Mouse (Mus musculus): Measurements from ENCODE around the gene Ctdspl.

Gene Ctdspl

DNA sequence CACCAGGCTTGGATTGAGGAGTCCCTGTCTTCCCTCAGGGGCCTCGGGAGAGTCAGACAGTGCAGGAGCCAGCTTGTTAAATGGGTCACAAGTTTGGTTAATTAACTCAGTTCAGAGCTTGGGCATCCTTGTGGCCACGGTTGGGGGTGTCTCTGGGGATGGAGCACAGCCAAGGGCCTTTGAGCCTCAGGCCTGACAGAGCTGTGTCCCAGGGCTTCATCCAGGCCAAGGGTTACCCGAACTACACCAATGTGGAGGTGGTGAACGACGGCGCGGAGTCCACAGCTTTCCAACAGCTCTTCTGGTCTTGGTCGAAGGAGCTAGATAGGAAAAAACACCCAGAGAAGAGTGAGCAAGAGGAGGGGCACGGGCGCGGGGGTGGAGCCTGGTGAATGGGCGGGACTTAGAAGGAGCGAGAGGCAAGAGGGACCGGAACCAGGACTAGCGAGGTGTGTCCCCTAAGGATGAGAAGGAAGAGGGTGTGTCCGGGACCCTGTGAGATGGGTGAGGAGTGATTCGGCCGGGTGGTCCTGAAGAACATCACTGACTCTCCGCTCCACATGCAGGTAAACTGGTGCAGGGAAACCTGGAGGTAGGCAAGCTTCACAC, 136.9 kb downstream of the Ctdspl start:
- DNase-seq (ENCODE audit: low spot score), result no peak

DNA sequence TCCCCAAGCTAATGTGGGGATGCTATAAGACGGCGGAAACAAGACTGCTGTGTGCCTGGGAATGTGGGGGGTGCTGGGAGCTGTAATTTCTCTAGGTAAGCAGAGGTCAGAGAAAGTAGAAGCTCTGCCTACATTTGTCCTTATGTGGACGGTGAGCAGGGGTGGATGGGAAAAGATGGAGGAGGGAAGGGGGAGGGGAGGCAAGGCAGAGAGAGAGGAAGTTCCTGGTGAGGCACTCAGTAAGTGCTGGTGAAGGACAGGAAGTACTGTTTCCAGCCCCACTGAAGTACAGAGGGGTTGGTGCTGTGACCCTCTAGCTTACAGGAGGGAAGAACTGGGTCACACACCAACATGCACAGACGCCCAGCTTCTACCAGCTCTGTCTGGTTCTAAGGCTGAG, 138.0 kb downstream of the Ctdspl start:
- no peak for DNase-seq (ENCODE audit: low spot score)

DNA sequence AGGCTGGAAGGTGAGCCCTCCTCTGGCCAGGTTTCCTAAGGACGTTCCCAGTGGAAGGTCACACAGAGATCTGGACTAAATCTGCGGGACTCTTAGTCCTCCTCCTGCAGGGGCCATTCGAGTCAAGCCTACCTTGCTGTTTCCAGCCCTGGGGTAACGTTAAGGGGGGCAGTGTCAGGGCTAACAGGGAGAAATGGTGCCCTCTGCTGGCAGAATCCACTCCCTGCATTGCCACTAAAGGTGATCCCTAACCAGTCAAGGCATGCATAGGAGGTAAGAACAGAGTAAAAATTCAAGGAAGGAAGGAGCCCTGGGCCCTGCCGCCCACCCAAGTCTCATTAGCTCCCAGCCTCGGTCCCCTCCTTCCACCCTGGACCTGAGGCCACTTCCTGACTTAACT, 141.3 kb downstream of the Ctdspl start:
- no peak for DNase-seq (ENCODE audit: low spot score)

DNA sequence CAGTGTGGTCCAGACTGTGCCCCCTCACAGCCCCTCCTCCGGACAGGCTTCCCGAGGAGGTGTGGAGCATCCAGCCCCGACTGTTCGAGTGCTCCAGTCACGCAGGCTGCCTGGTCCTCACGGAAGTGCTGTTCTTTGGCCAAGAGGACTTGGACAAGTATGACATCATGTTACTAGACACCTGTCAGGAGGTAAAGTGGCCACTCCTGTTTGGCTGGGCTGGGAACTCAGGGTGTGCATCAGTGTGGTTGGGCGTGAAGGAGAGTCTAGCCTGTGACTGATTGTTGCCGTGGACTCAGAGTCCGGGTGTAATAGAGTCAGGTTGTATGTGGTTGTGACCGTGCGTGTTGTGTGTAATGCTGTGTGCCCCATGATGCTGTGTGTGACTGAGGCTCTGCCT, 142.0 kb downstream of the Ctdspl start:
- DNase-seq (ENCODE audit: low spot score), result no peak

DNA sequence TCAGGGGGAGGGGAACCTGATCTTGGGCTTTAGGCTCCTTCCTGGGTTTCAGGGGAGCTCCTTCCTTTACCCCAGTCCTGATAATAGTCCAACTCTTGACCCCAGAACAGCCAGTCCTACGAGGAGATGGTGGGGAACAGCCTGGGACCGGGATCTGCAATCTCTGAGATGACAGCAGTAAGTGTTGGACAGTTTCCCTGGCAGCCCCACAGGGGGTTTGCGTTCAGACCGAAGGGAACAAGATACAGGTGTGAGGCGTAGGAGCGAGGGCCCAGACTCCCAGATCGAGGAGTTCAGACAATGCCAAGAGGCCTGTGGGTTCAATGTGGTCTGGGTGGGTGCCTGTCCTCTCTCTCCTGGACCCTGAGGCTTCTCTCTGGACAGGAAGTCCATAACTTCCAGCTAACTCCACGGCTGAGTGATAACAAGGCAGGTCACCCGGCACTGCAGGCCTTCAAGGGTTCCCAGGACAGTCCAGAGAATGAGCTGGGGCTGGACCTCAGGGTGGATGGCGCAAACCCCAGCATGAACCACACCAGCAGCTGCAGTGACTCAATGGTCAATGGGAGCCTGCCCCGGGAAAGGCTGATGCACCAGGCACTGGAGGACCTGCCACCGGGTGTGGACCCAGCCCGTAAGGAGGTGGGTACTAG, 144.0 kb downstream of the Ctdspl start:
- DNase-seq (ENCODE audit: low spot score), result no peak

DNA sequence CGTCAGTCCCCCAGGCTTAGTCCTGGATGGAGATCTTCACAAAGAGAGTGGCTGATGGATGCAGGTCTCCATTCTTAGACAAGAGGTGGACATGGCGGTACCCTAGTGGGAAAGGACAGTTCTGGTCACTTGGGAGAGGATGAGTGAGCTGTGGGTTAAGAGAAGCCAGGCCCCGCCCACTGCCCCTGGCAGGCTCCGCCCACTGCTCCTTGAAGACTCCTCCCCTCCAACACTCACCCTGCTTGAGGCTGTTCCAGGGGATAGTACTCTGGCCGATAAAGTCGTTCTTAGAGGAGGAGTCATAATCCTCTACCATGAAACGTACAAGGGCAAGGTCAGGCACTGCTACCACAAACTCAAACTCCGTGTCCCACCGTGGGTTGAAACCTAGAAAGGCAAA, 145.5 kb downstream of the Ctdspl start:
- no peak for DNase-seq (ENCODE audit: low spot score)

DNA sequence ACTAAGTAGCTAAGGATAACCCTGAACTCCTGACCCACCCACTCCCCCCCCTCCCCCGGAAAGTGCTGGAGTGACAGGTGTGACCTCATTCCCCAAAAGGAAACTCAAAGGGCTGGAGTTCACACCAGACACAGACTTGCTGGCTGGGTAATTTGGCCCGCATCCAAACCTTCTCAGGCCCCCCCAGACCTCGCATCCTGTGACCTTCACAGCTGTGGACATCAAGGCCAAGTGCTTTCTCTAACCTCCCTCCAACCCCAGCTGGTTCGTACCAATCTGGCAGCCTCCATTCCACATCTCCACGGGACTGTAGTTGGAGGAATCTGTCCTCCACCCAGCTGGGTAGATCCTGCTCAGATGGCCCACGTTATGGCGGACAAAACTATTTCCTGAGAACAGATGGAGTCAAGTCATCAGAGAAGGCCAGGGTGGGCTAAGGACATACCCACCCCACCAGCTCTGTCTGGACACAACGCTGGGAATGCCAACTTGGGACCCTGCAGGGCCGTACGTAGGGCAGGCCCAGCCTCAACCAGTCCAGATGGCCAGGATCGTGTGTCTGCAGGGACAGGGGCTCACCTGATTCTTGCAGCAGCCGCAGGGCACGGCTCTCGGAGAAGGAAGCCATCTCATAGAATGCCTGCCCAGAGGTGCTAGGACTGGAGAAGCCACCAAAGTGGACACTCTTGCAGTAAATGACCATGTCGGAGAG, 147.1 kb downstream of the Ctdspl start:
- no peak for DNase-seq (ENCODE audit: low spot score)

DNA sequence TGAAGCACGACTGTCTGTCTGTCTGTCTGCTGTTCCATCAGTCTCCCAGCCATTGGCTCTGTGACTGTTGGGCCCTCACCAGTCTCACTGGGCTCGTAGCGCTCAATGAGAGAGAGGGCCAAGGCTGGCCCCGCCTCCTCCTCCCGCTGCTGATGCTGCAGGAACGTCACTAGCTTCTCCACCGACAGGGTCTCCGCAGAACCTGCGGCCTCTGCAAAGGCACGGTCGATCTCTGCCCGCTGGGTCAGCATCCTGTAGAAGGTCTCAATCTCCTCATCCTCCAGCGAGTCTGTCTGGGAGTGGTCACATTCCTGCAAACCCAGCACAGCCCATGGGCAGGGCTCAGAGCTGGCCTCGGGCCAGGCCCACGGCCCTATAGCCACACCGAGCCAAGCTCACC, 149.4 kb downstream of the Ctdspl start:
- DNase-seq (ENCODE audit: low spot score), result no peak

DNA sequence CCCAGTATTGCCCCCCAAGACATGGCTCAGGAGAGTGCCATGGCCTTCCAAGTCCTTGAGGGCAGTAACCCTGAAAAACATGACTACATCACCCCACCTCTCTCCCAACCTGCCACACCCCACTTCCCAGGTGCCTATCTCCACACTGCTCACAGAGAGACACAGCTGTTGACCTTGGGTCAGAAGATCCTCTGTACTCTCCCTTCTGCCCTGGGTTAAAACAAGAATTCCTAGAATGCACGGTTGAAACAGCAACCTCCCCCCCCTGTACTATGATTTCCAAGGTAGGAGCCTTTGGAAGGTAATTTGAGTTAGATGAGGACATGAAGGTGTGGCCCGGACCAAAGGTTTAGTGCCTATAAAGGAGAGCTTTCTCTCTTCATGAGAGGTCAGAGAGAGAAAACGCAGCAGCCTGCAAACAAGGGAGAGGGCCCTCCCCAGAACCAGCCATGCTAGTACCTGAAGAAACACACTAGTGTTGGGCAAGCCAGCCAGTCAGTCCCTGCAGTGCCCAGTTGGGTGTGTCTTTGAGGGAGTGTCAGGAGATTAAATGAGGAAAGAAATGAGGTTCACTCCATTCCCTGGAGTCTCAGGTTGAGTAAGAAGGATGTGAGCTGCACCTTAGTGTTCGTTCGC, 153.9 kb downstream of the Ctdspl start:
- no peak for DNase-seq (ENCODE audit: low spot score)

DNA sequence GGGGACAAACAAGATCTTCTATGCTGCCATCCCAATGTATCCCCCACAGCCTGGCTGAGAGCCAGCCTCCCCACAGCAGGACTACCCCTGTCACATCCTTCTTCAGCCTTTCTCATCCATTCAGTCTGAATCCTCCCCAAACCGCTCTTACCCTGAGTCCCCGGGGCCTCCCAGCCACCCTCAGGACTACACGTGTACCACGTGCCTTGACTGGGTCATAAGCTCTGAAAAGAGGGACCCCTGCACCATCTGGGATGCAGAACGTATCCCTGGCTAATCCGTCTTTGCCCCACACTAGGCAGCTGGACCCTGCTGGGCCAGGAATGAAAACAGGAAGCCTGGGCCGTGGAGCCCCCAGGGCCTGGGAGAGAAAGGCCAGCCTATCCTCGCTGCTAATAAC, 155.8 kb downstream of the Ctdspl start:
- DNase-seq (ENCODE audit: low spot score), result no peak

DNA sequence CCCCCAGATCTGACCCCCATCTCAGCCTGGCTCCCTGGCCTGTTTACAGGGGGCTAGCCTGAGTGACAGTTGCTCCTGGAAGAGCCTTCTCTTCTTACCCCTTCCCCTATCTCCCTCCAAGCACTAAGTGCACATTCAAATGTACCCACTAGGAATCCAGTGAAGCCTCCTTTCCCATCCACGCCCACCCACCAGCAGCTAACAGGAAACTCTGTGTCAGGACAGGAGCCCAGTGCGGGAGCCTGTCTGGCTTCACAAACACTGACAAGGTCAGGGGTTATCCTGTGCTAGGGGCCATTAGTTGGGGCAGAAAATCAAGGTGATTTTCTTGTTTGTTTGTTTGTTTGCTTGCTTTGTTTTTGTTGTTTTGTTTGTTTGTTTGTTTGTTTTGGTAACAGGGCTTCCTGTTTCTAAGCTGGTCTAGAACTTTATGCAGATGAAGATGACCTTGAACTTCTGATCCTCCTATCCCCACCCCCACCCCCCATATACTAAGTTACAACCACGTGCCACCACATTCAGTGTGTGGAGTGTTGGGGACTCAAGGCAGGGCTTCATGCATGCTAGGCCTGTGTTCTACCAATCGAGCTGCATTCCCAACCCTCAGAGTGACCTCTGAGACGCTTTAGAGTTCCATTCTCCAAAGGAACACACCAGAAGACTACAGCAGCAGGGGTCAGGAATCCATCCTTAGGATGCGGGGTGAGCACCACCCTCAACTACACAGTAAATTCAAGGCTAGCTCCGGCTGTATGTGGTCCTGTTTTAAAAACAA, 156.6 kb downstream of the Ctdspl start:
- DNase-seq (ENCODE audit: low spot score), result no peak

DNA sequence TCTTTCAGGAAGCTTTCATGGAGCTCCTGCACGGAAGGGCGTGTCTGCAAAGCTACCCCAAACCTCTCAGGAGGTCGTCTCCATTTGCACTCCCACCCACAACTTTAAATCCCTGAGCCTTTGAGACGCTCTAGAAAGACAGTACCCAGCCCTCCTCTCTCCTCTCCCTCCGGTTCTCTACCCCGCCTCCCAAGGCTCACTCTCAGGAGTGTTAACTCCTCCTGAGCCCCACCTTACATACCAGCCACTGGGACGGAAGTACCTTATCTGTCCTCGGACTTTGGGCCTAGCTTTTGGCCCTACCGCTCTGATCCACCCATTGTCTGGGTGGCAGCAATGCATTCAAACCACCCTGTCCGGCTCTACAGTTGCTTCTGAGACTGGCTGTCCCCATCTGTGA, 157.7 kb downstream of the Ctdspl start:
- DNase-seq (ENCODE audit: low spot score), result no peak

DNA sequence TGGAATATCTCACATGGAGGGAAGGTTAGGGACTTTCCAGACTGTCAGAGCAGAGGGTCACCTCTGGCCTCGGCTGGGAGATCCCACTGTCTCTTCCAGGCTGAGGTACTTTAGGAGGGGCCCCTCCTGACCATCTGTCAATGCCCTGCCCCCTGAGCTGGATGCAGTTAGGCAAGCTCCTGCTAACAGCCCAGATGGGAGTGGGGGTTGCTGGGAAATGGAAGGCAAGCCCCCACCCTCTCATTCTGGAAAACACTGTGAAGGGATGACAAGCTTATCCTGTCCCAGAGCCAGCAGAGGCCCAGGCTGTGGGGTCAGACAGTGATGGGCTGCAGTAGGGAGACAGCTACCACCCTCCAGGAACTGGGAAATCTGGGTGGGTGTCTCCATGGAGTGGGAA, 160.2 kb downstream of the Ctdspl start:
- no peak for DNase-seq (ENCODE audit: low spot score)

DNA sequence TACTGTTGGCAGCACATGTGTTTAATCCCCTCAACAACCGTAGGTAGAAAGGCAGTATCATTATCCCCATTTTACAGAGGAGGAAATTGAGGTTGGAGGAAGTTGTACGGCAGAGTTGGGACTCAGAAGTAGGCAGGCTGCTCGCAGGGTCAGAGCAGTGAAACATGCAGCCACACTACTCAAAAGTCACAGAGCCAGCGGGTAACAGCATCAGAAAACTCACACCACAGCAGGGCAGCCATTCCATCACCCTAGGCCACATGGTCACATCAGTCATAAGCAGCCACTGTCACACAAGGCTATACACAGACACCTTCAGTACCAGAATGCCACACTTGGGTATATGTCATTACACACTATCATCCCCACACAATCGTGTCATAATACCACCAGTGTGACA, 161.1 kb downstream of the Ctdspl start:
- no peak for DNase-seq (ENCODE audit: low spot score)

DNA sequence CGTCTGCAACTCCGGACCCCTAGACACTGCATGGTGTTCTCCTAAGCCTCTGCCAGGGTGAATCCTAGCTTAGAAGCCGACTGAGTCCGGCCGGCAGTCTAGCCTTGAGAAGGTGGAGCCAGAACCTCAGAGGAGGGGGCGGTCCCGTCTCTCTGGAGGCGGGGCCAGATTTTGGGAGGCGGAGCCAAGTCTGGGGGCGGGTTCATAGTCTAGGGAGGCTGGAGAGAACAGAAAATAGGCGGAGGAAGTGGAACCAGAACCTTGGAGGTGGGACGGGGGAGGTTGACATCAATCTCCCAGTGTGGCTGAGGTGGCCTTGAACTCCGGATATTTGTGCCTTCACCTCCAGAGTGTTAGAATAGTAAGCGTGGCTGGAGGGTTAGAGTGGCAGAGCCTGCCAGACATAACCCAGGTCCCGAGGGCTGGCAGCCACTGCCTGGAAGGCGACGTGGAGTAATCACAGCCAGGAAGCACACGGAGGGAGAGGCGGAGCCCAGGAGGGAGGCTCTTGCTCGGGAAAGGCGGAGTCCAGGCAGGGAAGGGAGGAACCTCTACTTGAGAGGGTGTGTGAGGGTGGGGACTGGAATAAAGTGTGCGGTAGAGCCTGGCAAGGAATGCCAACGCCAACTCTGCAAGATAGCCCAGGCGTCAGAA, 162.0 kb downstream of the Ctdspl start:
- DNase-seq (ENCODE audit: low spot score), result peak; percentile 88

DNA sequence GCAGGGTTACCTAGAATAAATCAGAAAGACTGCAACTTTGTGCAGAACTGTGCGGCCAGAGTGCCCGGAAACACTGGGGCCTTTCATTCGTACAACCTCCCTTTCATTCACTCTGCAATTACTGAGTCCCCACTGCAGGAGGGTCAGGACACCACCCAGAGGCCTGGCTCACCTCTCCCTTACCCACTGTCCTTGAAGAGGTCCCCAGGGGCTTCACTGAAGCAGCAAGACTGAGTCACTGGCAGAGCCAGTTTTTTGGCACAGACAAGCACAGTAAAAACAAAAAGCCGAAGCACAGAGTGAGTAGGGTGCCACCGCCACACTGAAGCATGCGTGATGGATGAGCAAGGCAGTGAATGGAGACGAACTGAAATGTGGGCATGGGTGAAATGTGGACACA, 163.2 kb downstream of the Ctdspl start:
- DNase-seq (ENCODE audit: low spot score), result peak; percentile 55

DNA sequence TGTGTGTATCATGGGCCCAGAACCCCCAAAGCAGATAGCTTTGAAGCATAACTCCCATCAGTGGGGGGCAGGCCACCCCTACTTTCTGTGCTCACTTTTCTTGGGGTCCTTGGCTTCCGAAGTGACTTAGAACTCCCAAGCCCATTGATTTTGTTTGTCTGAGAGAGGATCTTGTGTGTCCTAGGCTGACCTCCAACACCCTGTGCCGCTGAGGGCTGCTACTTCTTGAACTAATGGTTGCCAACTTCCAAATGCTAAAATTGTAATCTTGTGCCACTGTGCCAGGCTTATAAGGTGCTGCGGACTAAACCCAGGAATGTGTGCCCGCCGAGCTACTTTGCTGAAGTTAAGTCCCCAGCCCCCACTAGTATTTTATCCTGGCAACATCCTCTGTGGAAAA, 164.2 kb downstream of the Ctdspl start:
- DNase-seq (ENCODE audit: low spot score), result no peak

DNA sequence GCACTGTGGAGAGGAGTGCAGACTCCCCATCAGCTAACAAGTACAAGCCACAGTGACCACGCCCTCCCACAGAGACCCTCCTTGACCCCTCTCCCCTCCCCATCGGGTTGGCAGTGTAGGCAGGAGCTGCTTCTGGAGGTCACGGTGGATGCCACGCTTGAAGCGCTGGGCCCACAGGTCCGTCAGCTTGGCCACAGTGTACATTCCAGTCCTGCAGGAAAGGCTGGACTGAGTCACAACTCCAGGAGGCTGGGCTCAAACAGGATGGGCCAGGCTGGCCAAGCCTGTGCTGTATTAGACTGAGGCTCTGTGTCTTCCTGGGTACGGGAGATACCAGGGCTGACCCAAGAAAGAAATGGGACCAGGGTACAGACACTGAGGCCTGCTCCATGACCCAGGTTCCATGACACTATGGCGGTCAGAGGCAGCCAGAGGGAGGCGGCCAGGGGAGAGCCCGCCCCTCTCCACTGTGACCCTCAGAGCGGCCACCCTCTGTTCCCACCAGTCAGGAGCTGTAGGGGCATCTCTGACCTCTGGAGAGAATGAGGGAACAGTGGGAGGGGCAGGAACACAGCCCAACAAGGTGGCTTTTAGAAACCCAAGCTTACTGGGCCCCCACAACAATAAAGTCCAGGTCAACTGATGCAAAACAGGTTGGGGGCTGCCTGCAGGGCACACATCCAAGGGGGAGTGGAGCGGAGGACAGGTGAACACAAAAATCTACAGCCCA, 165.5 kb downstream of the Ctdspl start:
- DNase-seq (ENCODE audit: low spot score), result no peak

DNA sequence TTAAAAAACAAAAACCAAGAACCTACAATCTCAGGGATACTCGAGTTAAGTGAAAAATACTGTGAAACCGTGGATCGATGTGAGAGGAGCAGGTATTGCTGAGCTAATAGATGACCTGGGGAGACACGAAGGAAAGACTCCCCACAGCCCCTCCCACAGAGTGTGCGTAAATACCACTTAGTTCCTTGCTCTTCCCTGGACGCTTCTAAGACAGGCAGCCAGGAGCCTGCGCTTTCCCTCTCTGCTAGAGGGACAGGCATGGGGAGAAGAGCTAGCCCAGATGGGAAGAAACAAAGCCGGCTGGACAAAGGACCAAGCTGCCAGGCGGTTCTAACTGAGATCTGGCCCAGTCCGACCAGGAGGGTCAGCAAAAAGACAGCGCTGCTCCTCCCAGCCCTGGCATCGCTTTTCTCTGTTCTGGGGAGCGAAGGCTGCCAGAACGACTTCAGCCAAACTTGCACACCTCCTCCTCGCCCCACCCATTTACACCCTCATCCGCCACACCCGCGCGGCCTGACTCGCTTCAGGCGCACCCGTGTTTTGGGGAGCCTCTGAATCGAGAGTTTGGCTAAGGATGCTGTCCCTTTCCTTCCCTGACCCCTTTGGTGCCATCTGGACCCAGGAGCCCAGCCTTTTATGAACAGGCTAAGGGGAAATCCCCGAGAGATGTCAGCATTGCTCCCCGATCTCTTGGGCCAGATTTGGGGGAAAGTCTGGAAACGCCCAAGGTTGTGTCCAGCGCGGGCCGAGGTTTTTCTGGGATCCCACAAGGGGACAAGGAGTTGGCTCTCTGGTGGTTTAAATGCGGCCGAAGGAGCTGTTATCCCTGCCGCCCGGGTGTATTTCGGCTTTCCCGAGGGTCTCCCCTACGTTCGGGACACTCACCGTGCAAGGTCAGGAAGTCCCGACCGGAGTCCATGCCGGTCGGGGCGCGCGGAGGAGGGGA, 166.5 kb downstream of the Ctdspl start:
- no peak for DNase-seq (ENCODE audit: low spot score)
